Mouse (Mus musculus) regulatory T cell (primary cell): Measurements from ENCODE around the gene Tex35.

Source experiments
- in situ Hi-C: fragments of 300-600 bp; cut with MboI, MseI; formaldehyde crosslinking; loops from one replicate; pipeline ENCODE4 v1.15.1; 2025; ENCODE audit warnings: high pct_unique_total_duplicates

The Tex35 gene

DNA sequence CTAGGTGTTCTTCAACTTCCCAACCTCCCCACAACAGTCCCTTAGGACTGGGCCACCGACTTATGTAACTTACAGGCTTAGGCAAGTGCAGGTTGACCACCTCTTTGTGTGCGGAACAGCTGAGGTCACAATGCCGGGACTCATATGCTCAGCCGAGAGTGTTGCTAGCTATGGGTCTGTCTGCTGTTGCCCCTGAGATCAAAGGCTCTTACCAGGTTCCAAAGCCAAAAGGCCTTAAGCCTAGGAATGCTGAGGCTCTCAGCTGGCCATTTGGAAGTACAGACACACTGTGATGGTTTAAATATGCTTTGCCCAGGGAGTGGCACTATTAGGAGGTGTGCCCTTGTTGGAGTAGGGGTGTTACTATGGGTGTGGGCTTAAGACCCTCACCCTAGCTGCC lies at the start of gene Tex35:
TSS of gene Tex35 (minus strand) at position 101 of the 400 bp plus-strand sequence.
- in situ Hi-C loops: no loop called here

GRCm38 (mm10) chr1:157153781-157154180 lies 45.3 kb upstream of the Tex35 start:
- in situ Hi-C loops: no loop called here

DNA sequence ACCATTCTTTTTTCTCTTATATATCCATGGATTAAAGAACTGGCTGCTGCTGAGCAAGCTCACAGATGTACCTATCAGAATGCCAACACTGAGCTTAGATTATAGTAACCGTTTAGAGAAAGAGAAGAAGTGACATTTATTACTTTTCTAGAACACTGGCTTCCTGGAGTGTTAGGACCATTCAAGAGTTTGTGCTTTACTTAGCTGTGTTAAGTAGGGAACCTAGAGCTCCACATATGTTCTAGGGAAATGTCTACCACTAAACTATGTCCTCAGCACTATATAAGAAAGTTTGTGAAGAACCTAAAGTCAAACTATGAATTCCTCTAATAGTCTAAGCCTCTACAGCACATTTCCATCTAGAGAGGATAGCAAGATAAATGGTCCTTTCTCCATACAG lies 41.6 kb upstream of the Tex35 start:
- in situ Hi-C loops: no loop called here

GRCm38 (mm10) chr1:157144621-157145020 lies 36.1 kb upstream of the Tex35 start:
- in situ Hi-C loops: no loop called here

GRCm38 (mm10) chr1:157143326-157143932 lies 34.9 kb upstream of the Tex35 start:
- in situ Hi-C loops: no loop called here

GRCm38 (mm10) chr1:157141014-157141413 lies 32.5 kb upstream of the Tex35 start:
- in situ Hi-C loops: no loop called here

DNA sequence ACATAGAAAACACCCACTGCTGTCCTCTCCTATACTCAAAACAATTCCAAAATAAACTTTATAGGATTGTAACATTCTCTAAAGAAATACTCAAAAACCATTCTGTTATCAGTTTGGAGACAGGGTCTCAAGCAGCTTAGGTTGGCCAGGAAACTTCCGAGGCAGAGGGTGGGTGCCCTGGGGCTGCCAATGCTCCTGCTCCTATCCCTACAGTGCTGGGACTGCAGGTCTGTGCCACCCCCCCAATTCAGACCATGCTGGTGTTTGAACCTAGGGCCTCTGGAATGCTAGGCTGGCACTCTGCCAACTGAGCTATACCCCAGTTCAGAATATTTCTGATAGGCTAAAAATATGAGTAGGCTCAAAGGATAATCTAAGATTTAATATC lies 29.4 kb upstream of the Tex35 start:
- in situ Hi-C loops: no loop called here

GRCm38 (mm10) chr1:157137132-157137853 lies 28.8 kb upstream of the Tex35 start:
- in situ Hi-C loops: no loop called here

- in situ Hi-C loops: no loop called here
These were observed 19.7 kb upstream of the Tex35 start for GRCm38 (mm10) chr1:157128219-157128618.

GRCm38 (mm10) chr1:157123836-157124235 lies 15.4 kb upstream of the Tex35 start:
- in situ Hi-C loops: no loop called here

DNA sequence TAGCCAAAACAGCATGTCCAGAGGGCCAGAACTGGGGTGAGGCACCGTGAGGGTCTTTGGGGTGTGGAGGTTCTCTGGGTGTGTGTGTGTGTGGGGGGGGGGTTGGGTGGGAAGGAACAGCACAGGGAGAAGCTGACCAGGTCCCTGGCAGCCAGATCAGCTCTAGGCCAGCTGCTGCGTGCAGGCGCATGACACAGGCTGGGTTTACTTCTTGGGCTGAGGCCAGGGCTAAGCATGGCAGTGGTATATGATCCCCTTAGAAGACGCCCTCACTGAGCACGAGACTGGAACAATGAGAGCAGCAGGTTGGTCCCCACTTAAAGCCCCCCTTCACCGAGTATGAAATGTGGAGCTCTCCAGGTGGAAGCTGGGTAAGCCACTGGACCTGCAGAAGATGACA lies 10.7 kb upstream of the Tex35 start:
- in situ Hi-C loops: no loop called here

DNA sequence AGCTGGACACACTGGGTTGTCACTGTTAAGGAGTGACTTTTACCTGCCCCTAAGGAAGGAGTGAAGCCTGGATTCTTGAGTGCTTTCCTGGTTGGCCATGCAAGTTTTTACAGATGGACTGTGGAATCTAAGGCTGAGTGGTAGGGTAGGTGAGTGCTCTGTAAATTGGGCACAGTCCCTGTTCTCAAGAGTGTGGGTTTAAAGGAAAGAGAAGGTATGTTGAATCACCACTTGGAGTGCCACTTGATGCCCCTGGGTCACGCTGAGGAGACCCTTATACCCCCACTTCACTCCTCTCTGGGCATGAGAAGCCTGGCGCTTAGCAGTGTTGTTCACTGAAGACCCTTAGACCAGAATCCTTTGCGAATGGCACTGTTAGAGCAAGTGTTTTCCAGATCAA lies 9.0 kb upstream of the Tex35 start:
- in situ Hi-C loops: no loop called here

DNA sequence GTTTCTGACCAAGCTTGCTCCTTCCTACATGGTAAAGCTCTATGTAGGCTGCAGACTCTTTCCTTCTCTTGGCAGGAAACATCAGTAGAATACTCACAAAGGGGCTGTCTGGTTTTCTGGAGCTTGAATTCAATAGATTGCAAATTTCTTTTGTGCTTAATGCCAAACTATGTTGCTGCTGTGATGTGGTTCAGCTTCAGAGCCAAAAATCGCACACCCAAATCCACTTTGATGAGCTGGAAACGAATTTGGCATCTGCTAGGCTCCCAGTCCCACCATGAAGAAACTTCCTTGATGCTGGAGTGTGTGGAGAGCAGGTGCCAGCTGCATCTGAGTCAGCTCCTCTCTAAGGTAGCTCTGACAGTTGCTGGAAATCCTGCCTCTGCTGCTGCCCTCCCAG lies 6.0 kb upstream of the Tex35 start:
- in situ Hi-C loops: no loop called here

- in situ Hi-C loops: no loop called here
These were observed 1.9 kb upstream of the Tex35 start for GRCm38 (mm10) chr1:157110287-157110835.

- in situ Hi-C loops: no loop called here
These were observed 7.2 kb downstream of the Tex35 start for GRCm38 (mm10) chr1:157101122-157101865.

GRCm38 (mm10) chr1:157095534-157095933 lies 12.9 kb downstream of the Tex35 start:
- in situ Hi-C loops: no loop called here

GRCm38 (mm10) chr1:157092622-157093021 lies 15.9 kb downstream of the Tex35 start:
- in situ Hi-C loops: no loop called here

GRCm38 (mm10) chr1:157092140-157092539 lies 16.3 kb downstream of the Tex35 start:
- in situ Hi-C loops: no loop called here

- in situ Hi-C loops: no loop called here
These were observed 17.6 kb downstream of the Tex35 start for GRCm38 (mm10) chr1:157090835-157091234.

DNA sequence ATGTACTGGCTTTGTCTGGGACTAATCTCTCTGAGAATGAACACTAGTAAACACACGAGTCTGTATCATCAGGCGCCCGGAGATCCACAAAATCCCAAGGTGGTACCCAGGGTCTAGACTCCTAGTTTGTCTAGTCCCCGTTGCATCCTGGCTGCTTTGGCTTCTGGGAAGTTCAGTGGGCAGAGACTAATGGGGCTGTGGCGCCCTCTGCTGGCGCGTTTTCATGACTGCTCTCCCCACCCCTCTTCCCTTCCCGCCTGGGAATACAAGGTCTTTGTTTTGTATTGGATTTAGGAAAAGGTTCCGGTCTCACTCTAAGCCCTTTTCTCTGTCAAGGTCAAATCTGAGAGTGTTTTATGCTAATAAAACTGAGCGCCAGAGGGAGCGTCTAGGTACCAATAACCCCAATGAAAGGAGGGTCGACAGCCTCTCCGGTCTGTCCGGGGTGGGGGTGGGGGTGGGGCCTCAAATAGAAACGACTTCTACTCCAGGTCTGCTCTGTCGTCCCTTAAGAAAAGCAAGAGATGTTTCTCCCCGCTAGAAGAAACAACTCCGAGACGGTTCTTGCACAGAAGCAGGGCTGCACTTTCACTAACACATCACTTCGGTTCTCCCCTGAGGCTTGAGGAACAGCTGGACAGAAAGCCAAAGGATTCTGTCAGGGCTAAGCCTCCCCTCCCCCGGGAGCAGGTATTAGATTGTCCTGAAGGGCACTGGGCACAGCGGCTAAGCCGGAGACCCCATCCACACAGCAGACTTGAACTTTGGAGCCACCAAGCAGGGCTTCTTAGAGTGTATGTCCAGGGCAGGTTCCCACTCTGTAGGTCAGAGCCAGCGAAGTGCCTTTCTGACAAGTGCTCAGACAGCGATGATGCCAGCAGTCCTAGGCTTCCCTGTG lies 22.1 kb downstream of the Tex35 start:
- in situ Hi-C loops: no loop called here

DNA sequence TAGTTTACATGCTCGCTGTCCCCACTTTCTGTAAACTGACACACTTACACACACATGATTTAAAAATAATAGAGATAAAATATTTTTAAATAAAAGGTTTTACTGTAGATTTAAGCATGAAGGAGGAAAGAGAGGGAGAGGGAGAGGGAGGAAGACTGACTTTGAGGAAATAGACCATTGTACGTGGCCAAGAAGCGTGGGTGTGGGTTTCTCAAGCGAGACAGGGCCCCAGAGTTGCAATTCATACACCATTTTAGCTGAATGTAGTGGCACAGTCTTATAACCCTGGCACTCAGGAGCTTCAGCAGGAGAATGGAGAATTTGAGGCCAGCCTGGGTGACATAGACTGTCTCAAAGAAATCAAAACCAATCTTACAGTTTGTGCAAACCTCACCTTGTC lies 25.5 kb downstream of the Tex35 start:
- in situ Hi-C loops: no loop called here
